ENCODE assay signal across 8 mouse cellular contexts in the genomic region with DNA sequence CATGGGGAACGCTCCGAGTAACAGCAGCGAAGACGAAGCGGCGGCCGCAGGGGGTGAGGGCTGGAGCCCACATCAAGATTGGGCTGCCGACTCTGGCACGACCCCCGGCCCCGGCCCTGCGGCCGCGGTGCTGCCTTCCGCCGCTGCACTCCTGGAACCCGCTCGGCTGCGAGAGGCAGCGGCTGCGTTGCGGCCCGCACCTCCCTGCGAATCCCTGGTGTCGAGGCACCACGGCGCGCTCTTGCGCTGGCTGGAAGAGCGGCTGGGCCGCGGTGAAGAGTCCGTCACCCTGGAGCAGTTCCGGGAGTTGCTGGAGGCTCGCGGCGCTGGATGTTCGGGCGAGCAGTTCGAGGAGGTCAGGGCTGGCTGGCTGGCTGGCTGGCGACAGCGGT. TPM values are rescaled to one million over a fixed set of nuclear protein-coding genes. Genes with fewer than 3 reads are reported as not detected.
A peak's percentile ranks its signal among the peaks of the same experiment; 100 is the strongest.
DNase-seq lines count a peak whose midpoint lies in the region; ATAC-seq and TF ChIP-seq lines count a peak whose summit lies in the region.

No protein-coding gene starts in this region.

- peak overlapping the region; percentile 3 to 86; a peak in 3 of 4 replicates for H3K27ac ChIP-seq in heart, embryonic 14.5 days (replicated peaks in 1 of 2; ENCODE audit: control insufficient read depth in 1 of 2, insufficient read depth in 1 of 2, low read depth in 2 of 2, low read length in 2 of 2)
- no peak overlapping the region for H3K27ac ChIP-seq in ES-E14 (ENCODE audit: insufficient read depth, low read depth, low read length, poor library complexity, severe bottlenecking)
- 0 out of 2 replicates have a peak overlapping the region, but pooled peaks have one; percentile 35 for H3K27ac ChIP-seq in limb, embryonic 15.5 days
- H3K27ac ChIP-seq in olfactory bulb, adult 2 months (ENCODE audit: insufficient read depth, low read depth, low read length): 0 out of 2 replicates have a peak overlapping the region, but pooled peaks have one; percentile 22

- peak overlapping the region; percentile 88 for H3K9ac ChIP-seq in heart, embryonic 14.5 days (ENCODE audit: low read length)
- peak overlapping the region; percentile 79 for H3K9ac ChIP-seq in ES-E14 (ENCODE audit: insufficient read depth, low read depth, low read length, poor library complexity, severe bottlenecking)
- peak overlapping the region; percentile 81 for H3K9ac ChIP-seq in limb, embryonic 15.5 days

- H3K4me1 ChIP-seq in heart, embryonic 14.5 days (ENCODE audit: control insufficient read depth in 2 of 2, insufficient read depth in 2 of 2, low read length in 2 of 2): peaks cover 2 to 11% of the 10 kb centered on the region in 2 experiments; a peak in 3 of 4 replicates
- peaks cover 0 to 4% of the 10 kb centered on the region in 2 experiments; a peak in 2 of 4 replicates for H3K4me1 ChIP-seq in ES-E14 (ENCODE audit: control insufficient read depth in 2 of 2, insufficient read depth in 2 of 2, low read length in 2 of 2, poor library complexity in 1 of 2)
- H3K4me1 ChIP-seq in erythroblast, embryonic 14.5 days (ENCODE audit: control insufficient read depth): peaks cover 49% of the 10 kb centered on the region
- peaks cover 12% of the 10 kb centered on the region for H3K4me1 ChIP-seq in limb, embryonic 15.5 days
- no peaks in the 10 kb centered on the region for H3K4me1 ChIP-seq in olfactory bulb, adult 2 months (ENCODE audit: control insufficient read depth, insufficient read depth, low read length)

- H3K9me3 ChIP-seq in heart, embryonic 14.5 days (ENCODE audit: control insufficient read depth, low read length): no peaks in the 10 kb centered on the region
- H3K9me3 ChIP-seq in ES-E14 (ENCODE audit: control insufficient read depth, insufficient read depth, low read depth, low read length): no peaks in the 10 kb centered on the region
- H3K9me3 ChIP-seq in erythroblast, embryonic 14.5 days (ENCODE audit: control insufficient read depth, low read length): no peaks in the 10 kb centered on the region
- no peaks in the 10 kb centered on the region for H3K9me3 ChIP-seq in limb, embryonic 15.5 days

- under 1% methylated on average over 40 of the region's 42 CpGs for WGBS in heart, embryonic 14.5 days
- WGBS in limb, embryonic 15.5 days: under 1% methylated on average over 42 of the region's 42 CpGs
- 0% methylated on average over 42 of the region's 42 CpGs for WGBS in olfactory bulb, adult 2 months

- TF ChIP-seq POLR2A in olfactory bulb, adult 2 months (IDR thresholded peaks at IDR 0.05; ENCODE audit: insufficient read depth, low read depth, low read length): no peak

- H3K4me3 ChIP-seq in heart, embryonic 14.5 days (ENCODE audit: control insufficient read depth in 1 of 2, insufficient read depth in 1 of 2, low read depth in 1 of 2, low read length in 2 of 2): peak overlapping the region; percentile 86
- peak overlapping the region; percentile 81 to 87 for H3K4me3 ChIP-seq in ES-E14 (ENCODE audit: insufficient read depth in 1 of 2, low read depth in 1 of 2, low read length in 2 of 2, poor library complexity in 1 of 2, severe bottlenecking in 1 of 2)
- H3K4me3 ChIP-seq in erythroblast, embryonic 14.5 days (replicated peaks): peak overlapping the region; percentile 81
- peak overlapping the region; percentile 83 for H3K4me3 ChIP-seq in limb, embryonic 15.5 days
- H3K4me3 ChIP-seq in olfactory bulb, adult 2 months (ENCODE audit: insufficient read depth, low read depth, low read length): peak overlapping the region; percentile 77

- no peak for TF ChIP-seq CTCF in olfactory bulb, adult 2 months (IDR thresholded peaks at IDR 0.05; ENCODE audit: insufficient read depth, low read depth, low read length)

- in situ Hi-C loops in ES-E14 (cut with MboI; ENCODE audit: low sequenced_read_pairs in 2 of 2, unreplicated experiment in 2 of 2): no loop called here

- H3K27me3 ChIP-seq in heart, embryonic 14.5 days (ENCODE audit: control insufficient read depth, insufficient read depth, low read length): no peaks in the 10 kb centered on the region
- no peaks in the 10 kb centered on the region for H3K27me3 ChIP-seq in erythroblast, embryonic 14.5 days (ENCODE audit: control insufficient read depth)
- H3K27me3 ChIP-seq in limb, embryonic 15.5 days: no peaks in the 10 kb centered on the region

- peak; percentile 20 for ATAC-seq in heart, embryonic 14.5 days (ENCODE audit: insufficient number of reproducible peaks, insufficient read depth, low FRiP score, low read depth)
- ATAC-seq in limb, embryonic 15.5 days (ENCODE audit: insufficient number of reproducible peaks, low FRiP score, low TSS enrichment, low read depth): peak; percentile 46; the same call in 1 of the 2 replicates

- DNase-seq in heart, postnatal 4 days: no peak
- no peak for DNase-seq in ES-E14 (ENCODE audit: low read depth, low spot score)
- DNase-seq in thymus, postnatal 14 days: no peak
- DNase-seq in cerebellum, postnatal 10 days: no peak

- H3K4me2 ChIP-seq in heart, embryonic 14.5 days (ENCODE audit: low read length): peak overlapping the region; percentile 88
- H3K4me2 ChIP-seq in limb, embryonic 15.5 days: peak overlapping the region; percentile 64

- 0 out of 2 replicates have a peak, but pooled peaks cover 3% of the 10 kb centered on the region for H3K36me3 ChIP-seq in heart, embryonic 14.5 days (ENCODE audit: control insufficient read depth, insufficient read depth, low read length)
- no peaks in the 10 kb centered on the region for H3K36me3 ChIP-seq in ES-E14 (ENCODE audit: control insufficient read depth, insufficient read depth, low read length, poor library complexity, severe bottlenecking)
- peaks cover 14% of the 10 kb centered on the region for H3K36me3 ChIP-seq in erythroblast, embryonic 14.5 days (ENCODE audit: control insufficient read depth)
- H3K36me3 ChIP-seq in limb, embryonic 15.5 days: no peaks in the 10 kb centered on the region

TF ChIP-seq in ES-E14, 5 proteins besides CTCF, POLR2A, EP300 and RAD21:
- no peak for TF ChIP-seq ZC3H11A (IDR thresholded peaks at IDR 0.05; ENCODE audit: borderline replicate concordance, low read depth, low read length)
- TF ChIP-seq HCFC1 (IDR thresholded peaks at IDR 0.05; ENCODE audit: borderline replicate concordance, insufficient read depth, low read length): no peak
- TF ChIP-seq MAFK (IDR thresholded peaks at IDR 0.05; ENCODE audit: insufficient read depth, low read depth, low read length): no peak
- TF ChIP-seq CHD2 (IDR thresholded peaks at IDR 0.05; ENCODE audit: low read depth, low read length): no peak
- TF ChIP-seq ZNF384 (IDR thresholded peaks at IDR 0.05; ENCODE audit: low read depth, low read length): no peak

RNA-seq across cellular contexts. Expression of a gene that starts 0.3 kb away (rescaled TPM):
- polyA plus RNA-seq in heart, embryonic 14.5 days (2014; fragmentation: Nextera tagmentation; extraction: Ambion mirVana): 9.8 and 9.9 TPM in 2 replicates
- total RNA-seq in heart, postnatal 4 days (2021): 10 to 100 TPM; 28.9 to 29.6 TPM
- 22.3 and 23.0 TPM in 2 replicates for total RNA-seq in ES-E14 (2012; rRNA removed)
- polyA plus RNA-seq in erythroblast, embryonic 14.5 days (2012): 0.47 and 0.55 TPM in 2 replicates
- 8.6 and 9.2 TPM in 2 replicates for polyA plus RNA-seq in limb, embryonic 15.5 days (2015; fragmentation: Nextera tagmentation; extraction: Ambion mirVana)
- polyA plus RNA-seq in olfactory bulb, adult 2 months (2012; ENCODE audit: insufficient read depth, insufficient read length, low replicate concordance, missing spikeins): 28.8 TPM in 1 of 2 replicates, not detected in the other

RNA-seq across cellular contexts. Expression of a gene that starts 0.3 kb away (rescaled TPM):
- polyA plus RNA-seq in heart, embryonic 14.5 days (2014; fragmentation: Nextera tagmentation; extraction: Ambion mirVana): 5.9 and 8.4 TPM in 2 replicates
- total RNA-seq in heart, postnatal 4 days (2021): 1 to 10 TPM; 6.7 to 7.3 TPM
- total RNA-seq in ES-E14 (2012; rRNA removed): 5.1 and 5.8 TPM in 2 replicates
- 0.08 and 0.11 TPM in 2 replicates for polyA plus RNA-seq in erythroblast, embryonic 14.5 days (2012)
- 7.6 and 8.2 TPM in 2 replicates for polyA plus RNA-seq in limb, embryonic 15.5 days (2015; fragmentation: Nextera tagmentation; extraction: Ambion mirVana)
- not detected in 2 replicates for polyA plus RNA-seq in olfactory bulb, adult 2 months (2012; ENCODE audit: insufficient read depth, insufficient read length, low replicate concordance, missing spikeins)
